Comparison of ENCODE assay signal across 27 mouse cellular contexts in genomic region chr2:65311250-65311649, GRCm38 (mm10). TPM values are rescaled to one million over a fixed set of nuclear protein-coding genes. Genes with fewer than 3 reads are reported as not detected.
"Had no signal": no experiment of that assay in that cellular context is flagged by ENCODE, and none has a peak within 500 bp of the region (broad histone marks: within the 10 kb centered on the region; RNA-seq: fewer than 3 reads in every experiment).

No protein-coding gene starts in this region.

- H3K27ac ChIP-seq: heart, adult 2 months; heart, embryonic 13.5 days; heart, embryonic 15.5 days; hindbrain, embryonic 14.5 days; kidney, embryonic 15.5 days; kidney, postnatal 0 days; limb, embryonic 13.5 days; limb, embryonic 15.5 days had no signal

- H3K4me1 ChIP-seq: heart, embryonic 13.5 days; heart, embryonic 15.5 days; kidney, embryonic 15.5 days; limb, embryonic 13.5 days; limb, embryonic 15.5 days had no signal

- DNase-seq: forebrain, postnatal 0 days; gastrocnemius, postnatal 14 days; gastrocnemius, postnatal 36 days; heart, adult 11 months; heart, adult 2 months; heart, postnatal 14 days; heart, postnatal 36 days; kidney, adult 11 months; kidney, adult 2 months; kidney, adult 9 months; kidney, postnatal 14 days; kidney, postnatal 36 days; layer of hippocampus, adult 9-11 months; layer of hippocampus, postnatal 36 days; left cerebral cortex, postnatal 4 days had no signal

- ATAC-seq: forebrain, postnatal 0 days; hindbrain, embryonic 16.5 days; intestine, embryonic 16.5 days had no signal

- H3K4me3 ChIP-seq: heart, adult 2 months; heart, embryonic 13.5 days; heart, embryonic 15.5 days; kidney, embryonic 15.5 days; limb, embryonic 13.5 days; limb, embryonic 15.5 days had no signal

- H3K36me3 ChIP-seq: heart, embryonic 13.5 days; heart, embryonic 15.5 days; kidney, embryonic 15.5 days; limb, embryonic 13.5 days; limb, embryonic 15.5 days had no signal

- H3K9ac ChIP-seq: forebrain, postnatal 0 days; heart, embryonic 13.5 days; heart, embryonic 15.5 days; hindbrain, embryonic 14.5 days; kidney, embryonic 15.5 days; limb, embryonic 13.5 days; limb, embryonic 15.5 days had no signal

- H3K4me2 ChIP-seq: heart, embryonic 11.5 days; heart, embryonic 13.5 days; heart, embryonic 15.5 days; hindbrain, embryonic 14.5 days; kidney, embryonic 15.5 days; limb, embryonic 13.5 days; limb, embryonic 15.5 days had no signal

- H3K9me3 ChIP-seq: heart, embryonic 13.5 days; heart, embryonic 15.5 days; kidney, embryonic 15.5 days; limb, embryonic 13.5 days; limb, embryonic 15.5 days had no signal

- H3K27me3 ChIP-seq: heart, embryonic 13.5 days; heart, embryonic 15.5 days; kidney, embryonic 15.5 days; limb, embryonic 13.5 days; limb, embryonic 15.5 days had no signal

RNA-seq across cellular contexts. Expression of gene Slc38a11, which starts 52.6 kb away (rescaled TPM):
- total RNA-seq: hematopoietic stem cell, adult 5-6 weeks had no signal
- polyA plus RNA-seq: heart, embryonic 11.5 days; heart, embryonic 13.5 days; intestine, embryonic 14.5 days had no signal
